Mouse (Mus musculus): Measurements from ENCODE around the gene Arfgef2. TPM values are rescaled to one million over a fixed set of nuclear protein-coding genes. Genes with fewer than 3 reads are reported as not detected.
A peak's percentile ranks its signal among the peaks of the same experiment; 100 is the strongest.

Gene Arfgef2
- polyA plus RNA-seq, 1 experiment from 2014 or later: 5.8 TPM

- Histone ChIP-seq H3K9ac (ENCODE audit: low read depth, low read length) (no peak overlapping the region), H3K27me3 (ENCODE audit: control insufficient read depth, insufficient read depth, low read depth, low read length) (no peaks in the 10 kb centered on the region), H3K27ac (ENCODE audit: low read length) (no peak overlapping the region), H3K4me1 (ENCODE audit: control insufficient read depth, insufficient read depth, low read length) (no peaks in the 10 kb centered on the region), H3K36me3 (ENCODE audit: control insufficient read depth, insufficient read depth, low read length) (peaks cover under 1% of the 10 kb centered on the region; the same call in 1 of the 2 replicates), H3K4me3 (ENCODE audit: low read depth, low read length) (no peak overlapping the region), H3K4me2 (ENCODE audit: low read length) (no peak overlapping the region), H3K9me3 (replicated peaks; ENCODE audit: control insufficient read depth, low read length, poor library complexity, severe bottlenecking) (no peaks in the 10 kb centered on the region)
- ATAC-seq: no peak
- 68% methylated on average over 3 of the region's 3 CpGs for WGBS
These were observed 94.4 kb downstream of the Arfgef2 start for GRCm38 (mm10) chr2:166899746-166900145.

- H3K27ac ChIP-seq (ENCODE audit: low read length): no peak overlapping the region
- H3K4me2 ChIP-seq (ENCODE audit: low read length): no peak overlapping the region
- no peaks in the 10 kb centered on the region for H3K36me3 ChIP-seq (ENCODE audit: control insufficient read depth, insufficient read depth, low read length)
- H3K4me3 ChIP-seq (ENCODE audit: low read depth, low read length): no peak overlapping the region
- no peaks in the 10 kb centered on the region for H3K9me3 ChIP-seq (replicated peaks; ENCODE audit: control insufficient read depth, low read length, poor library complexity, severe bottlenecking)
- no peak overlapping the region for H3K9ac ChIP-seq (ENCODE audit: low read depth, low read length)
- WGBS: 86% methylated on average over 8 of the region's 8 CpGs
- H3K27me3 ChIP-seq (ENCODE audit: control insufficient read depth, insufficient read depth, low read depth, low read length): no peaks in the 10 kb centered on the region
- H3K4me1 ChIP-seq (ENCODE audit: control insufficient read depth, insufficient read depth, low read length): peaks cover 3% of the 10 kb centered on the region
- ATAC-seq: no peak
These were observed 95.6 kb downstream of the Arfgef2 start for GRCm38 (mm10) chr2:166900792-166901505.

GRCm38 (mm10) chr2:166903719-166904282, 98.4 kb downstream of the Arfgef2 start:
- Histone ChIP-seq H3K4me1 (ENCODE audit: control insufficient read depth, insufficient read depth, low read length) (peaks cover 12% of the 10 kb centered on the region), H3K27me3 (ENCODE audit: control insufficient read depth, insufficient read depth, low read depth, low read length) (no peaks in the 10 kb centered on the region), H3K36me3 (ENCODE audit: control insufficient read depth, insufficient read depth, low read length) (no peaks in the 10 kb centered on the region), H3K27ac (ENCODE audit: low read length) (no peak overlapping the region), H3K9me3 (replicated peaks; ENCODE audit: control insufficient read depth, low read length, poor library complexity, severe bottlenecking) (no peaks in the 10 kb centered on the region), H3K4me3 (ENCODE audit: low read depth, low read length) (no peak overlapping the region), H3K9ac (ENCODE audit: low read depth, low read length) (no peak overlapping the region), H3K4me2 (ENCODE audit: low read length) (no peak overlapping the region)
- ATAC-seq: no peak
- WGBS: 91% methylated on average over 6 of the region's 6 CpGs

- Histone ChIP-seq H3K4me2 (ENCODE audit: low read length) (peak within 1 kb of the TSS; percentile 66), H3K4me1 (ENCODE audit: control insufficient read depth, insufficient read depth, low read length) (peaks cover 12% of the 10 kb centered on the region), H3K9ac (ENCODE audit: low read depth, low read length) (peak within 1 kb of the TSS; percentile 85), H3K36me3 (ENCODE audit: control insufficient read depth, insufficient read depth, low read length) (no peaks in the 10 kb centered on the region), H3K27ac (ENCODE audit: low read length) (peak within 1 kb of the TSS; percentile 98), H3K4me3 (ENCODE audit: low read depth, low read length) (peak within 1 kb of the TSS; percentile 63), H3K27me3 (ENCODE audit: control insufficient read depth, insufficient read depth, low read depth, low read length) (no peaks in the 10 kb centered on the region), H3K9me3 (replicated peaks; ENCODE audit: control insufficient read depth, low read length, poor library complexity, severe bottlenecking) (no peaks in the 10 kb centered on the region)
- WGBS: under 1% methylated on average over 72 of the region's 80 CpGs
- peak; percentile 97 for ATAC-seq
These were observed 100.5 kb downstream of the Arfgef2 start, which contains the start of gene Cse1l for GRCm38 (mm10) chr2:166905711-166906522. Gene Cse1l, plus strand, starts transcription at chr2:166906040.

- peak overlapping the region; percentile 98 for H3K27ac ChIP-seq (ENCODE audit: low read length)
- H3K4me3 ChIP-seq (ENCODE audit: low read depth, low read length): peak overlapping the region; percentile 63
- under 1% methylated on average over 28 of the region's 28 CpGs for WGBS
- H3K9ac ChIP-seq (ENCODE audit: low read depth, low read length): peak overlapping the region; percentile 85
- H3K4me2 ChIP-seq (ENCODE audit: low read length): peak overlapping the region; percentile 66
- H3K27me3 ChIP-seq (ENCODE audit: control insufficient read depth, insufficient read depth, low read depth, low read length): no peaks in the 10 kb centered on the region
- no peaks in the 10 kb centered on the region for H3K9me3 ChIP-seq (replicated peaks; ENCODE audit: control insufficient read depth, low read length, poor library complexity, severe bottlenecking)
- peak; percentile 41 for ATAC-seq
- H3K4me1 ChIP-seq (ENCODE audit: control insufficient read depth, insufficient read depth, low read length): peaks cover 12% of the 10 kb centered on the region
- no peaks in the 10 kb centered on the region for H3K36me3 ChIP-seq (ENCODE audit: control insufficient read depth, insufficient read depth, low read length)
These were observed 101.3 kb downstream of the Arfgef2 start for GRCm38 (mm10) chr2:166906523-166907182.

GRCm38 (mm10) chr2:166909729-166910128, 104.3 kb downstream of the Arfgef2 start:
- ATAC-seq: no peak

GRCm38 (mm10) chr2:166910536-166910935, 105.1 kb downstream of the Arfgef2 start:
- Histone ChIP-seq H3K27me3 (ENCODE audit: control insufficient read depth, insufficient read depth, low read depth, low read length) (no peaks in the 10 kb centered on the region), H3K36me3 (ENCODE audit: control insufficient read depth, insufficient read depth, low read length) (no peaks in the 10 kb centered on the region), H3K27ac (ENCODE audit: low read length) (no peak overlapping the region), H3K9ac (ENCODE audit: low read depth, low read length) (no peak overlapping the region), H3K4me2 (ENCODE audit: low read length) (no peak overlapping the region), H3K9me3 (replicated peaks; ENCODE audit: control insufficient read depth, low read length, poor library complexity, severe bottlenecking) (no peaks in the 10 kb centered on the region), H3K4me3 (ENCODE audit: low read depth, low read length) (no peak overlapping the region), H3K4me1 (ENCODE audit: control insufficient read depth, insufficient read depth, low read length) (peaks cover 10% of the 10 kb centered on the region)
- no peak for ATAC-seq
- 95% methylated on average over 8 of the region's 8 CpGs for WGBS

More at GRCm38 (mm10) chr2:166909729-166910128, 104.3 kb downstream of the Arfgef2 start:
- Histone ChIP-seq H3K4me1 (ENCODE audit: control insufficient read depth, insufficient read depth, low read length) (peaks cover 12% of the 10 kb centered on the region), H3K27ac (ENCODE audit: low read length) (no peak overlapping the region), H3K4me2 (ENCODE audit: low read length) (no peak overlapping the region), H3K9me3 (replicated peaks; ENCODE audit: control insufficient read depth, low read length, poor library complexity, severe bottlenecking) (no peaks in the 10 kb centered on the region), H3K9ac (ENCODE audit: low read depth, low read length) (no peak overlapping the region), H3K36me3 (ENCODE audit: control insufficient read depth, insufficient read depth, low read length) (no peaks in the 10 kb centered on the region), H3K4me3 (ENCODE audit: low read depth, low read length) (no peak overlapping the region), H3K27me3 (ENCODE audit: control insufficient read depth, insufficient read depth, low read depth, low read length) (no peaks in the 10 kb centered on the region)
- WGBS: 98% methylated on average over 3 of the region's 3 CpGs

GRCm38 (mm10) chr2:166923971-166924370, 118.6 kb downstream of the Arfgef2 start:
- H3K36me3 ChIP-seq (ENCODE audit: control insufficient read depth, insufficient read depth, low read length): peaks cover 25% of the 10 kb centered on the region
- no peak overlapping the region for H3K27ac ChIP-seq (ENCODE audit: low read length)
- no peak for ATAC-seq

More at GRCm38 (mm10) chr2:166923971-166924370, 118.6 kb downstream of the Arfgef2 start:
- Histone ChIP-seq H3K9me3 (replicated peaks; ENCODE audit: control insufficient read depth, low read length, poor library complexity, severe bottlenecking) (no peaks in the 10 kb centered on the region), H3K27me3 (ENCODE audit: control insufficient read depth, insufficient read depth, low read depth, low read length) (no peaks in the 10 kb centered on the region), H3K4me1 (ENCODE audit: control insufficient read depth, insufficient read depth, low read length) (no peaks in the 10 kb centered on the region), H3K4me3 (ENCODE audit: low read depth, low read length) (no peak overlapping the region), H3K9ac (ENCODE audit: low read depth, low read length) (no peak overlapping the region), H3K4me2 (ENCODE audit: low read length) (no peak overlapping the region)
- WGBS: 85% methylated on average over 2 of the region's 2 CpGs
